Mouse (Mus musculus): ENCODE measurements around the gene Fkbp15. TPM values are rescaled to one million over a fixed set of nuclear protein-coding genes. Genes with fewer than 3 reads are reported as not detected.
A peak's percentile ranks its signal among the peaks of the same experiment; 100 is the strongest.

Fkbp15 gene
- total RNA-seq, 1 experiment = 20.7 TPM

DNA sequence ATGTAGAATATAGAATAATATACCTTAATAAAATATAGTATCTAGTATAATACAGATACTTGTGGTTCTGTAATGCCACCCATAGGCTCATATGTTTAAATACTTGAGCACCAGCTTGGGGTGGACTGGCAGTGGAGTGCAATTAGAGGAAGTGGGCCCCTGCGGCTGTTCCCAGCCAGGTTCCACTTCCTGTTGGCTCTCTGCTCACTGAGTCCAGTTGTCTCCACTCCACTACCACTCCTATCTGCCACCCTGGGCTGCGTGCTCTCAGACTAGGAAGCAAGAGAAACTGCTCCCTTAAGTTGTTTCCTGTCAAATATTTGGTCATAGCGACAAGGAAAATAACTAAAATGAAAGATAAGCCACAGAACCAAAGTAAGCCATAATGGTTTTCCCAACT is 37.7 kb downstream of the Fkbp15 start:
- DNase-seq (ENCODE audit: low read depth, low spot score) = no peak
- H3K36me3 ChIP-seq (ENCODE audit: control insufficient read depth, insufficient read depth, low read length, poor library complexity, severe bottlenecking) = peaks cover 7% of the 10 kb centered on the region
- H3K9ac ChIP-seq (ENCODE audit: insufficient read depth, low read depth, low read length, poor library complexity, severe bottlenecking) = no peak overlapping the region
- H3K27ac ChIP-seq (ENCODE audit: insufficient read depth, low read depth, low read length, poor library complexity, severe bottlenecking) = no peak overlapping the region
- no peak for TF ChIP-seq ZNF384 (IDR thresholded peaks at IDR 0.05; ENCODE audit: low read depth, low read length)
- no peak for TF ChIP-seq CHD2 (IDR thresholded peaks at IDR 0.05; ENCODE audit: low read depth, low read length)
- no peak for TF ChIP-seq ZC3H11A (IDR thresholded peaks at IDR 0.05; ENCODE audit: borderline replicate concordance, low read depth, low read length)
- TF ChIP-seq HCFC1 (IDR thresholded peaks at IDR 0.05; ENCODE audit: borderline replicate concordance, insufficient read depth, low read length) = no peak
- no peak for TF ChIP-seq MAFK (IDR thresholded peaks at IDR 0.05; ENCODE audit: insufficient read depth, low read depth, low read length)
- no peaks in the 10 kb centered on the region for H3K9me3 ChIP-seq (ENCODE audit: control insufficient read depth, insufficient read depth, low read depth, low read length)
- in situ Hi-C loops (cut with MboI; ENCODE audit: low sequenced_read_pairs in 2 of 2, unreplicated experiment in 2 of 2) = no loop called here
- no peak overlapping the region for H3K4me3 ChIP-seq (ENCODE audit: insufficient read depth in 1 of 2, low read depth in 1 of 2, low read length in 2 of 2, poor library complexity in 1 of 2, severe bottlenecking in 1 of 2)
- peaks cover 0 to 2% of the 10 kb centered on the region in 2 experiments; a peak in 1 of 4 replicates for H3K4me1 ChIP-seq (ENCODE audit: control insufficient read depth in 2 of 2, insufficient read depth in 2 of 2, low read length in 2 of 2, poor library complexity in 1 of 2)

DNA sequence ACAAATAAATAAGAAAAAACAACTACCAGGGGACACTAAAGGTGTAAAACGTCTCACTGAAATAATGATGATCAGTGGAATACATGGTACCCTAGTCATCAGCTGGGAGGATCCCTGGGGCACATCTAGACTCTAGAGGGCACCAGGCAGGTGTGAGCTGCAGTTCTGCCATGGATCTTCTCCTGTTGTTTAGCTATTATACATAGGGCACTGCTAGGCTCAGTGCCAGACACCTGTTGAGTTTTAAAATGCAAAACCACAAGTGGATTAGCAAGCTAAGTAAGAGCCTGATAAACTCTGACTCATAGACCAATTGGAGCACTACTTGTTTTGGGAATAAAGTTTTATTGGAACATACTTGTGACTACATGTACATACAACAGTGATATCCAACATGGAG is 42.1 kb downstream of the Fkbp15 start:
- no peak for TF ChIP-seq CHD2 (IDR thresholded peaks at IDR 0.05; ENCODE audit: low read depth, low read length)
- no peak for TF ChIP-seq ZNF384 (IDR thresholded peaks at IDR 0.05; ENCODE audit: low read depth, low read length)
- no peak for TF ChIP-seq ZC3H11A (IDR thresholded peaks at IDR 0.05; ENCODE audit: borderline replicate concordance, low read depth, low read length)
- no peak for TF ChIP-seq MAFK (IDR thresholded peaks at IDR 0.05; ENCODE audit: insufficient read depth, low read depth, low read length)
- TF ChIP-seq HCFC1 (IDR thresholded peaks at IDR 0.05; ENCODE audit: borderline replicate concordance, insufficient read depth, low read length) = no peak
- no peaks in the 10 kb centered on the region for H3K9me3 ChIP-seq (ENCODE audit: control insufficient read depth, insufficient read depth, low read depth, low read length)
- H3K9ac ChIP-seq (ENCODE audit: insufficient read depth, low read depth, low read length, poor library complexity, severe bottlenecking) = no peak overlapping the region
- peaks cover 14 to 23% of the 10 kb centered on the region in 2 experiments for H3K4me1 ChIP-seq (ENCODE audit: control insufficient read depth in 2 of 2, insufficient read depth in 2 of 2, low read length in 2 of 2, poor library complexity in 1 of 2)
- H3K4me3 ChIP-seq (ENCODE audit: insufficient read depth in 1 of 2, low read depth in 1 of 2, low read length in 2 of 2, poor library complexity in 1 of 2, severe bottlenecking in 1 of 2) = no peak overlapping the region
- H3K36me3 ChIP-seq (ENCODE audit: control insufficient read depth, insufficient read depth, low read length, poor library complexity, severe bottlenecking) = peaks cover 5% of the 10 kb centered on the region
- H3K27ac ChIP-seq (ENCODE audit: insufficient read depth, low read depth, low read length, poor library complexity, severe bottlenecking) = no peak overlapping the region
- no peak for DNase-seq (ENCODE audit: low read depth, low spot score)
- in situ Hi-C loops (cut with MboI; ENCODE audit: low sequenced_read_pairs in 2 of 2, unreplicated experiment in 2 of 2) = no loop called here

DNA sequence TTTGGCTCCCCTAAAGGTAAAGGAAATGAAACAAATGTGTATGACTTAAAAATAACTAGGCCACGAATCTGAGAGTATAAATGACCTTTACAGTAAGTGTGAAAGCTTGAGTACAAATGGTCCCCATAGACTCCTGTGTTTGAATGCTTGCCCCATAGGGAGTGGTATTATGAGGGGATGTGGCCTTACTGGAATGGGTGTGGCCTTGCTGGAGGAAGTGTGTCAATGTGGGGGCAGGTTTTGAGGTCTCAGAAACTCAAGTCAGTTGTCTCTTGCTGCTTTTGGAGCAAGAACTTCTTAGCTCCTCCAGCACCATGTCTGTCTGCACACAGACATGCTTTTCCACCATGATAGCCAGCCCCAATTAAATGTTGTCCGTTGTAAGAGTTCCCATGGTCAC is 43.9 kb downstream of the Fkbp15 start:
- Histone ChIP-seq H3K4me1 (ENCODE audit: control insufficient read depth in 2 of 2, insufficient read depth in 2 of 2, low read length in 2 of 2, poor library complexity in 1 of 2) (peaks cover 16 to 23% of the 10 kb centered on the region in 2 experiments), H3K4me3 (ENCODE audit: insufficient read depth in 1 of 2, low read depth in 1 of 2, low read length in 2 of 2, poor library complexity in 1 of 2, severe bottlenecking in 1 of 2) (no peak overlapping the region), H3K9me3 (ENCODE audit: control insufficient read depth, insufficient read depth, low read depth, low read length) (no peaks in the 10 kb centered on the region), H3K9ac (ENCODE audit: insufficient read depth, low read depth, low read length, poor library complexity, severe bottlenecking) (no peak overlapping the region), H3K27ac (ENCODE audit: insufficient read depth, low read depth, low read length, poor library complexity, severe bottlenecking) (no peak overlapping the region), H3K36me3 (ENCODE audit: control insufficient read depth, insufficient read depth, low read length, poor library complexity, severe bottlenecking) (no peaks in the 10 kb centered on the region; the same call in none of the 2 replicates)
- no peak for DNase-seq (ENCODE audit: low read depth, low spot score)
- in situ Hi-C loops (cut with MboI; ENCODE audit: low sequenced_read_pairs in 2 of 2, unreplicated experiment in 2 of 2) = no loop called here
- TF ChIP-seq MAFK (IDR thresholded peaks at IDR 0.05; ENCODE audit: insufficient read depth, low read depth, low read length) (no peak), HCFC1 (IDR thresholded peaks at IDR 0.05; ENCODE audit: borderline replicate concordance, insufficient read depth, low read length) (no peak), CHD2 (IDR thresholded peaks at IDR 0.05; ENCODE audit: low read depth, low read length) (no peak), ZC3H11A (IDR thresholded peaks at IDR 0.05; ENCODE audit: borderline replicate concordance, low read depth, low read length) (no peak), ZNF384 (IDR thresholded peaks at IDR 0.05; ENCODE audit: low read depth, low read length) (no peak)

DNA sequence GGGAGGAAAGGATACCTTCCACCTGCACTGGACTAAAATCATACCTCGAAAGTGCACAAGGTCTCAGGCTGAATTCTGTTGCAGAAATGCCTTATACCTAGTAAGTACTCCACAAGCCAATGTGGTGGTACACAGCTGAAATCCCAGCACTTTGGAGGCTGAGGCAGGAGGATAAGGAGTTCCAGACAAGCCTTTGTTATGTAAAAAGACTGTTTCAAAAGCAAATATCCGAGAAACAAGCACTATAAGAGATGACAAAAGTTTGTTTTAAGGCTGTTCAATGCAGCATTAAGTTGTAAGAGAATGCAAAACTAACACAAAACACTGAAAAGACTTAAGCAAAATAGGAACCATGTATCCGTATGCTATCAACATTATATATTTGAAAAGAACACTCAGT is 45.8 kb downstream of the Fkbp15 start:
- no peak overlapping the region for H3K9ac ChIP-seq (ENCODE audit: insufficient read depth, low read depth, low read length, poor library complexity, severe bottlenecking)
- in situ Hi-C loops (cut with MboI; ENCODE audit: low sequenced_read_pairs in 2 of 2, unreplicated experiment in 2 of 2) = no loop called here
- no peak for TF ChIP-seq ZNF384 (IDR thresholded peaks at IDR 0.05; ENCODE audit: low read depth, low read length)
- no peak for TF ChIP-seq CHD2 (IDR thresholded peaks at IDR 0.05; ENCODE audit: low read depth, low read length)
- TF ChIP-seq MAFK (IDR thresholded peaks at IDR 0.05; ENCODE audit: insufficient read depth, low read depth, low read length) = no peak
- TF ChIP-seq ZC3H11A (IDR thresholded peaks at IDR 0.05; ENCODE audit: borderline replicate concordance, low read depth, low read length) = no peak
- TF ChIP-seq HCFC1 (IDR thresholded peaks at IDR 0.05; ENCODE audit: borderline replicate concordance, insufficient read depth, low read length) = no peak
- H3K9me3 ChIP-seq (ENCODE audit: control insufficient read depth, insufficient read depth, low read depth, low read length) = no peaks in the 10 kb centered on the region
- peaks cover 16 to 23% of the 10 kb centered on the region in 2 experiments for H3K4me1 ChIP-seq (ENCODE audit: control insufficient read depth in 2 of 2, insufficient read depth in 2 of 2, low read length in 2 of 2, poor library complexity in 1 of 2)
- H3K36me3 ChIP-seq (ENCODE audit: control insufficient read depth, insufficient read depth, low read length, poor library complexity, severe bottlenecking) = no peaks in the 10 kb centered on the region; the same call in none of the 2 replicates
- no peak overlapping the region for H3K4me3 ChIP-seq (ENCODE audit: insufficient read depth in 1 of 2, low read depth in 1 of 2, low read length in 2 of 2, poor library complexity in 1 of 2, severe bottlenecking in 1 of 2)
- peak; percentile 20 for DNase-seq (ENCODE audit: low read depth, low spot score)
- 0 out of 2 replicates have a peak overlapping the region, but pooled peaks have one; percentile 1 for H3K27ac ChIP-seq (ENCODE audit: insufficient read depth, low read depth, low read length, poor library complexity, severe bottlenecking)
